Mouse (Mus musculus) megakaryocyte, embryonic 14.5 days (primary cell): ENCODE data around the gene B3gat3.

Source experiments
- FLI1 ChIP-seq: IDR thresholded peaks from 2 replicates; pipeline ENCODE4 v1.6.1; 2012; ENCODE audit warnings: low read length, inconsistent platforms, mixed read lengths
- GATA1 ChIP-seq: IDR thresholded peaks from 3 replicates; pipeline ENCODE4 v1.6.1; 2012; ENCODE audit warnings: mixed read lengths, low read length, inconsistent platforms, borderline replicate concordance

- TF ChIP-seq GATA1 (no peak), FLI1 (no peak)
Observed at GRCm38 (mm10) chr19:8892829-8893766, 27.1 kb upstream of the B3gat3 start, which contains the start of gene Ints5.
